16 mouse cellular contexts compared by ENCODE assay signal in the genomic region with DNA sequence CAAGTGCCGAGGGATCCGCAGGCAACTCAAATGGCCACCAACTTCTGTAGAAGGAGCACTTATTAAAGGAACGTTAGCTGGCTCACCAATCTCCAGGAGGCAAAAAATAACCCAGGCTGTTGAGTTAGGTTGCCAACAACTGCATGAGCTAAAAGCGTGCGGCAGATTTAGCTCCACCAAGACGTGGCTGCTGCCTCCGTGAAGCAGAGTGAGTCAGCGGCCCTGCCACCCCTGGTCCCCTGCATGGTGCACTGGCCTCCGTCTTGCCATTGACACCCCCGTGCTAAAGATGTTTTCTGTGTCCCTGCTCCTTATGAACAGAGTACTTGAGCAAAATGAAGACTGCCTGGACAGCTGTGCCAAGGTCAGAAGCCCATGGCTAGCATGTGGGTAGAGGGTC. TPM values are rescaled to one million over a fixed set of nuclear protein-coding genes. Genes with fewer than 3 reads are reported as not detected.
A peak's percentile ranks its signal among the peaks of the same experiment; 100 is the strongest.
DNase-seq lines count a peak whose midpoint lies in the region; ATAC-seq lines count a peak whose summit lies in the region.
"Had no signal": no experiment of that assay in that cellular context is flagged by ENCODE, and none has a peak within 500 bp of the region (broad histone marks: within the 10 kb centered on the region; RNA-seq: fewer than 3 reads in every experiment).

No protein-coding gene starts in this region.

- intact Hi-C loops in heart, postnatal 25 days (cut with DNase I): no loop called here
- intact Hi-C loops in heart, postnatal 36 days (cut with DNase I): no loop called here

- H3K4me2 ChIP-seq in midbrain, embryonic 15.5 days: no peak overlapping the region
- H3K4me2 ChIP-seq: liver, embryonic 13.5 days had no signal

- ATAC-seq in midbrain, embryonic 15.5 days (replicated peaks): no peak

- H3K4me1 ChIP-seq in midbrain, embryonic 15.5 days: no peaks in the 10 kb centered on the region
- H3K4me1 ChIP-seq: liver, embryonic 13.5 days had no signal

- no peaks in the 10 kb centered on the region for H3K36me3 ChIP-seq in midbrain, embryonic 15.5 days (replicated peaks)
- H3K36me3 ChIP-seq: liver, embryonic 13.5 days had no signal

- no peak overlapping the region for H3K4me3 ChIP-seq in midbrain, embryonic 15.5 days
- H3K4me3 ChIP-seq: erythroblast, embryonic 14.5 days; liver, embryonic 13.5 days had no signal

- no peak overlapping the region for H3K27ac ChIP-seq in midbrain, embryonic 15.5 days
- H3K27ac ChIP-seq: liver, embryonic 13.5 days had no signal

- no peaks in the 10 kb centered on the region for H3K9me3 ChIP-seq in midbrain, embryonic 15.5 days
- H3K9me3 ChIP-seq: liver, embryonic 13.5 days had no signal

- no peaks in the 10 kb centered on the region for H3K27me3 ChIP-seq in midbrain, embryonic 15.5 days (replicated peaks)

- no peak overlapping the region for H3K9ac ChIP-seq in midbrain, embryonic 15.5 days
- H3K9ac ChIP-seq: liver, embryonic 13.5 days had no signal

- 83% methylated on average over 10 of the region's 10 CpGs for WGBS in midbrain, embryonic 15.5 days

- DNase-seq in heart, adult 11 months: peak; percentile 94
- no peak for DNase-seq in heart, postnatal 25 days (ENCODE audit: low spot score)
- peak; percentile 27 to 54 for DNase-seq in heart, adult 9 months (ENCODE audit: low spot score in 2 of 2)
- peak; percentile 26 to 42 for DNase-seq in heart, postnatal 36 days
- DNase-seq in right cerebral cortex, postnatal 25 days: peak; percentile 70
- DNase-seq in lung, postnatal 14 days: no peak
- DNase-seq: kidney, postnatal 10 days; liver, embryonic 13.5 days; lung, postnatal 4 days; midbrain, embryonic 14.5 days; spleen, adult 18-20 months had no signal

RNA-seq across cellular contexts. Expression of a gene that starts 1.1 kb away (rescaled TPM):
- 1 to 10 TPM in 1 of 2 experiments, under 1 TPM in 1; 0.42 to 1.8 TPM for total RNA-seq in heart, postnatal 25 days (2021)
- total RNA-seq in heart, postnatal 36 days (2021): 1 to 10 TPM in 1 of 2 experiments, under 1 TPM in 1; 0.84 to 1.1 TPM
- 0.13 TPM in 1 of 2 replicates, not detected in the other for polyA plus RNA-seq in midbrain, embryonic 15.5 days (2015; fragmentation: Nextera tagmentation; extraction: Ambion mirVana)
- total RNA-seq: neutrophil, adult 5-6 weeks had no signal
- polyA plus RNA-seq: erythroblast, embryonic 14.5 days; liver, embryonic 13.5 days had no signal

RNA-seq across cellular contexts. Expression of a gene that starts 9.0 kb away (rescaled TPM):
- total RNA-seq in heart, postnatal 25 days (2021): 1 to 10 TPM; 5.3 to 5.4 TPM
- 1 to 10 TPM; 5.3 to 5.6 TPM for total RNA-seq in heart, postnatal 36 days (2021)
- not detected in 2 replicates for polyA plus RNA-seq in midbrain, embryonic 15.5 days (2015; fragmentation: Nextera tagmentation; extraction: Ambion mirVana)
- total RNA-seq: layer of hippocampus, postnatal 10 days; neutrophil, adult 5-6 weeks had no signal
- polyA plus RNA-seq: erythroblast, embryonic 14.5 days; liver, embryonic 13.5 days; midbrain, embryonic 14.5 days; thymus, postnatal 0 days had no signal

RNA-seq across cellular contexts. Expression of a gene that starts 43.2 kb away (rescaled TPM):
- under 1 TPM; 0.42 to 0.55 TPM for total RNA-seq in heart, postnatal 25 days (2021)
- total RNA-seq in heart, postnatal 36 days (2021): under 1 TPM; 0.38 to 0.50 TPM
- 1.6 and 2.2 TPM in 2 replicates for polyA plus RNA-seq in midbrain, embryonic 15.5 days (2015; fragmentation: Nextera tagmentation; extraction: Ambion mirVana)

RNA-seq across cellular contexts. Expression of a gene that starts 48.6 kb away (rescaled TPM):
- 100 to 1,000 TPM; 200 to 213 TPM for total RNA-seq in heart, postnatal 25 days (2021)
- total RNA-seq in heart, postnatal 36 days (2021): 100 to 1,000 TPM; 196 to 207 TPM
- 325 and 344 TPM in 2 replicates for polyA plus RNA-seq in midbrain, embryonic 15.5 days (2015; fragmentation: Nextera tagmentation; extraction: Ambion mirVana)

RNA-seq across cellular contexts. Expression of a gene that starts 49.3 kb away (rescaled TPM):
- total RNA-seq in heart, postnatal 25 days (2021): 100 to 1,000 TPM; 157 to 175 TPM
- 100 to 1,000 TPM; 153 to 159 TPM for total RNA-seq in heart, postnatal 36 days (2021)
- polyA plus RNA-seq in midbrain, embryonic 15.5 days (2015; fragmentation: Nextera tagmentation; extraction: Ambion mirVana): 113 and 129 TPM in 2 replicates

Comparison
In these comparisons a context has a peak if more than half of its experiments do, and no peak if none do; other contexts are left out.
1. DNase-seq: peak in heart, adult 11 months (single experiment), heart, adult 9 months (2 of 2), heart, postnatal 36 days (2 of 2) and right cerebral cortex, postnatal 25 days (single experiment); none in heart, postnatal 25 days (single experiment) and lung, postnatal 14 days (single experiment).